Mouse (Mus musculus) heart, embryonic 13.5 days (tissue): Measurements from ENCODE around the gene Zfp933. TPM values are rescaled to one million over a fixed set of nuclear protein-coding genes. Genes with fewer than 3 reads are reported as not detected.
"Not testable (repeated sequence)": the region's sequence is repeated elsewhere in the genome, so short reads cannot be mapped to it uniquely, and the experiment has no call there.

Experiments used
- ATAC-seq: fragments of 200-750 bp; cut with Nextera tagmentation; 2 replicates; pipeline ENCODE4 v1.8.0; 2017; ENCODE audit warnings: moderate TSS enrichment; ENCODE audit not compliant: insufficient number of reproducible peaks, low FRiP score, low TSS enrichment; ENCODE audit errors: extremely low read depth
- H3K27ac ChIP-seq: fragments of 300-500 bp; sonication (generic); replicated peaks from 2 replicates; pipeline ENCODE4 v1.5.1; 2015; ENCODE audit warnings: moderate library complexity, mild to moderate bottlenecking, inconsistent platforms
- H3K27me3 ChIP-seq: fragments of 300-500 bp; sonication (generic); replicated peaks from 2 replicates; pipeline ENCODE4 v1.6.1; 2015; ENCODE audit warnings: mild to moderate bottlenecking, inconsistent platforms
- H3K36me3 ChIP-seq: fragments of 300-500 bp; sonication (generic); 2 replicates; pipeline ENCODE4 v1.6.1; 2015; ENCODE audit warnings: mild to moderate bottlenecking, inconsistent platforms
- H3K4me1 ChIP-seq: fragments of 300-500 bp; sonication (generic); 2 replicates; pipeline ENCODE4 v1.6.1; 2015; ENCODE audit warnings: inconsistent platforms
- H3K4me2 ChIP-seq: fragments of 300-500 bp; sonication (generic); 2 replicates; pipeline ENCODE4 v1.6.1; 2015; ENCODE audit warnings: inconsistent platforms, mild to moderate bottlenecking, moderate library complexity
- H3K4me3 ChIP-seq: fragments of 300-500 bp; sonication (generic); 2 replicates; pipeline ENCODE4 v1.5.1; 2015; ENCODE audit warnings: moderate library complexity, mild to moderate bottlenecking, inconsistent platforms
- H3K9ac ChIP-seq: fragments of 300-500 bp; sonication (generic); 2 replicates; pipeline ENCODE4 v1.6.1; 2015; ENCODE audit warnings: inconsistent platforms, mild to moderate bottlenecking, moderate library complexity
- H3K9me3 ChIP-seq: fragments of 300-500 bp; sonication (generic); 2 replicates; pipeline ENCODE4 v1.6.1; 2016; ENCODE audit warnings: inconsistent platforms
- WGBS: fragments of 180-500 bp; shearing (Covaris S2); methylation state at CpG from one replicate; pipeline ENCODE4 v1.1.7; 2015; ENCODE audit warnings: mixed read lengths; 5-methylcytosine and 5-hydroxymethylcytosine counted together
- polyA plus RNA-seq: library from polyadenylated mRNA; unstranded; fragments of >200 nt; fragmentation: Nextera tagmentation; extraction: Ambion mirVana; gene quantifications from 2 replicates; pipeline ENCODE4 v1.2.1, GENCODE M21; 2015

Gene Zfp933
- polyA plus RNA-seq, 1 experiment from 2014 or later, result 3.9 TPM

GRCm38 (mm10) chr4:147850776-147851175 is 2.6 kb upstream of the Zfp933 start:
- Histone ChIP-seq H3K27me3 (no peaks in the 10 kb centered on the region), H3K4me2 (no peak overlapping the region), H3K36me3 (peaks cover 4% of the 10 kb centered on the region; the same call in 1 of the 2 replicates), H3K9ac (no peak overlapping the region), H3K4me3 (no peak overlapping the region), H3K4me1 (peaks cover 15% of the 10 kb centered on the region), H3K27ac (no peak overlapping the region), H3K9me3 (no peaks in the 10 kb centered on the region)
- WGBS, result 60% methylated on average over 2 of the region's 2 CpGs
- ATAC-seq, result no peak

GRCm38 (mm10) chr4:147848584-147848991 is 422 bp upstream of the Zfp933 start:
- peak overlapping the region; percentile 70 for H3K4me3 ChIP-seq
- H3K36me3 ChIP-seq, result peaks cover 26% of the 10 kb centered on the region
- WGBS, result 7% methylated on average over 4 of the region's 4 CpGs
- no peaks in the 10 kb centered on the region for H3K27me3 ChIP-seq
- no peaks in the 10 kb centered on the region for H3K9me3 ChIP-seq
- H3K9ac ChIP-seq, result peak overlapping the region; percentile 84
- peak overlapping the region; percentile 51; the same call in 1 of the 2 replicates for H3K27ac ChIP-seq
- peak overlapping the region; percentile 78 for H3K4me2 ChIP-seq
- H3K4me1 ChIP-seq, result peaks cover 15% of the 10 kb centered on the region
- 0 out of 2 replicates have a peak, but pooled peaks have one; percentile 6 for ATAC-seq

GRCm38 (mm10) chr4:147842871-147843270 is 5.3 kb downstream of the Zfp933 start:
- H3K9ac ChIP-seq, result no peak overlapping the region
- no peaks in the 10 kb centered on the region for H3K27me3 ChIP-seq
- ATAC-seq, result no peak
- no peak overlapping the region for H3K4me2 ChIP-seq
- no peak overlapping the region for H3K4me3 ChIP-seq
- H3K36me3 ChIP-seq, result peaks cover 61% of the 10 kb centered on the region
- 89% methylated on average over 3 of the region's 3 CpGs for WGBS
- no peak overlapping the region for H3K27ac ChIP-seq
- H3K4me1 ChIP-seq, result peaks cover 6% of the 10 kb centered on the region
- peaks cover 20% of the 10 kb centered on the region for H3K9me3 ChIP-seq

GRCm38 (mm10) chr4:147839282-147839681 is 8.9 kb downstream of the Zfp933 start:
- Histone ChIP-seq H3K36me3 (peaks cover 42% of the 10 kb centered on the region), H3K9me3 (peaks cover 24% of the 10 kb centered on the region)
- not testable (repeated sequence) for H3K9ac ChIP-seq, ATAC-seq, H3K27me3 ChIP-seq, H3K4me2 ChIP-seq, H3K4me3 ChIP-seq, H3K27ac ChIP-seq, H3K4me1 ChIP-seq
- WGBS, result 97% methylated on average over 19 of the region's 26 CpGs

- Histone ChIP-seq H3K9ac (no peak overlapping the region), H3K36me3 (peaks cover 76% of the 10 kb centered on the region), H3K4me2 (no peak overlapping the region), H3K9me3 (peaks cover 97% of the 10 kb centered on the region), H3K4me3 (no peak overlapping the region), H3K4me1 (no peaks in the 10 kb centered on the region), H3K27ac (no peak overlapping the region), H3K27me3 (no peaks in the 10 kb centered on the region)
- ATAC-seq, result no peak
- WGBS, result 91% methylated on average over 4 of the region's 4 CpGs
These were observed 23.8 kb downstream of the Zfp933 start for GRCm38 (mm10) chr4:147824389-147824788.

- Histone ChIP-seq H3K36me3 (peaks cover 46% of the 10 kb centered on the region), H3K9me3 (peaks cover 72% of the 10 kb centered on the region)
- H3K4me2 ChIP-seq, H3K4me1 ChIP-seq, H3K27ac ChIP-seq, H3K4me3 ChIP-seq, ATAC-seq, H3K9ac ChIP-seq, H3K27me3 ChIP-seq: not testable (repeated sequence)
- 75% methylated on average over 3 of the region's 3 CpGs for WGBS
These were observed 26.8 kb downstream of the Zfp933 start for GRCm38 (mm10) chr4:147821414-147821813.

- not testable (repeated sequence) for H3K27me3 ChIP-seq, H3K27ac ChIP-seq, H3K9ac ChIP-seq, ATAC-seq, H3K4me1 ChIP-seq, H3K4me3 ChIP-seq, H3K4me2 ChIP-seq
- Histone ChIP-seq H3K9me3 (peaks cover 54% of the 10 kb centered on the region), H3K36me3 (peaks cover 28% of the 10 kb centered on the region)
- 74% methylated on average over 7 of the region's 7 CpGs for WGBS
These were observed 28.5 kb downstream of the Zfp933 start for GRCm38 (mm10) chr4:147819659-147820058.

- H3K4me1 ChIP-seq, result no peaks in the 10 kb centered on the region
- H3K27me3 ChIP-seq, result no peaks in the 10 kb centered on the region
- no peak overlapping the region for H3K4me3 ChIP-seq
- H3K4me2 ChIP-seq, result no peak overlapping the region
- no peak overlapping the region for H3K27ac ChIP-seq
- no peak for ATAC-seq
- no peak overlapping the region for H3K9ac ChIP-seq
- WGBS, result 55% methylated on average over 2 of the region's 2 CpGs
- H3K9me3 ChIP-seq, result 0 out of 2 replicates have a peak, but pooled peaks cover 7% of the 10 kb centered on the region
- no peaks in the 10 kb centered on the region for H3K36me3 ChIP-seq
These were observed 33.5 kb downstream of the Zfp933 start for GRCm38 (mm10) chr4:147814592-147815167.

- Histone ChIP-seq H3K4me1 (peaks cover 10% of the 10 kb centered on the region), H3K4me2 (no peak overlapping the region), H3K36me3 (no peaks in the 10 kb centered on the region), H3K9ac (no peak overlapping the region), H3K27me3 (no peaks in the 10 kb centered on the region), H3K4me3 (no peak overlapping the region), H3K9me3 (no peaks in the 10 kb centered on the region), H3K27ac (no peak overlapping the region)
- ATAC-seq, result no peak; the same call in 1 of the 2 replicates
- WGBS, result 33% methylated on average over 5 of the region's 5 CpGs
These were observed 34.9 kb downstream of the Zfp933 start for GRCm38 (mm10) chr4:147813249-147813765.

- Histone ChIP-seq H3K9ac (peak overlapping the region; percentile 84; the same call in 1 of the 2 replicates), H3K4me1 (peaks cover 11% of the 10 kb centered on the region), H3K4me3 (peak overlapping the region; percentile 69), H3K36me3 (peaks cover 15% of the 10 kb centered on the region), H3K4me2 (peak overlapping the region; percentile 81)
- H3K9me3 ChIP-seq, ATAC-seq, H3K27ac ChIP-seq, H3K27me3 ChIP-seq: not testable (repeated sequence)
- 45% methylated on average over 2 of the region's 2 CpGs for WGBS
These were observed 38.2 kb downstream of the Zfp933 start for GRCm38 (mm10) chr4:147809966-147810304.

- Histone ChIP-seq H3K4me3 (peak within 1 kb of the TSS; percentile 69), H3K36me3 (peaks cover 20% of the 10 kb centered on the region), H3K4me1 (peaks cover 11% of the 10 kb centered on the region), H3K4me2 (peak within 1 kb of the TSS; percentile 81), H3K9ac (peak within 1 kb of the TSS; percentile 84), H3K27ac (peak within 1 kb of the TSS; percentile 83)
- not testable (repeated sequence) for H3K9me3 ChIP-seq, ATAC-seq, H3K27me3 ChIP-seq
- WGBS, result 9% methylated on average over 15 of the region's 15 CpGs
These were observed 38.7 kb downstream of the Zfp933 start, which contains the start of gene Zfp984 for GRCm38 (mm10) chr4:147809292-147809965. Zfp984 (minus strand) TSS chr4:147809788.
